Mouse (Mus musculus) induced T-regulatory cell, adult 2 months (primary cell): ENCODE results near the gene Stx17.

Source experiments
- DNase-seq: peaks from one replicate; pipeline ENCODE4 v3.0.0-alpha.2; 2012; ENCODE audit warnings: low read depth

Gene Stx17

GRCm38 (mm10) chr4:48124773-48125469 lies at the start of gene Stx17:
Stx17 (plus strand) TSS chr4:48124915.
- peak; percentile 95 for DNase-seq

- no peak for DNase-seq
These were observed 47.8 kb upstream of the Stx17 start for GRCm38 (mm10) chr4:48076693-48077471.

- DNase-seq: no peak
These were observed 46.5 kb upstream of the Stx17 start for GRCm38 (mm10) chr4:48078213-48078612.

GRCm38 (mm10) chr4:48079285-48080039 lies 45.3 kb upstream of the Stx17 start:
- no peak for DNase-seq

- DNase-seq: no peak
These were observed 41.3 kb upstream of the Stx17 start for GRCm38 (mm10) chr4:48083452-48083851.

- no peak for DNase-seq
These were observed 38.1 kb upstream of the Stx17 start for GRCm38 (mm10) chr4:48086609-48087008.

- DNase-seq: peak; percentile 28
These were observed 37.2 kb upstream of the Stx17 start for GRCm38 (mm10) chr4:48087497-48087896.

- DNase-seq: no peak
These were observed 31.5 kb upstream of the Stx17 start for GRCm38 (mm10) chr4:48093221-48093620.

- DNase-seq: no peak
These were observed 24.5 kb upstream of the Stx17 start for GRCm38 (mm10) chr4:48100217-48100616.

- DNase-seq: no peak
These were observed 22.7 kb upstream of the Stx17 start for GRCm38 (mm10) chr4:48101981-48102380.

- no peak for DNase-seq
These were observed 19.3 kb upstream of the Stx17 start for GRCm38 (mm10) chr4:48105387-48105786.

- DNase-seq: no peak
These were observed 17.6 kb upstream of the Stx17 start for GRCm38 (mm10) chr4:48107086-48107485.

- DNase-seq: no peak
These were observed 16.1 kb upstream of the Stx17 start for GRCm38 (mm10) chr4:48108591-48108990.

GRCm38 (mm10) chr4:48110331-48110730 lies 14.4 kb upstream of the Stx17 start:
- DNase-seq: no peak

- DNase-seq: peak; percentile 62
These were observed 8.5 kb upstream of the Stx17 start for GRCm38 (mm10) chr4:48116191-48116590.

- no peak for DNase-seq
These were observed 321 bp upstream of the Stx17 start for GRCm38 (mm10) chr4:48124416-48124772.

GRCm38 (mm10) chr4:48130314-48130713 lies 5.6 kb downstream of the Stx17 start:
- no peak for DNase-seq

GRCm38 (mm10) chr4:48131606-48132005 lies 6.9 kb downstream of the Stx17 start:
- DNase-seq: no peak

- no peak for DNase-seq
These were observed 8.0 kb downstream of the Stx17 start for GRCm38 (mm10) chr4:48132721-48133120.

- no peak for DNase-seq
These were observed 24.8 kb downstream of the Stx17 start for GRCm38 (mm10) chr4:48149492-48149891.

GRCm38 (mm10) chr4:48153229-48153628 lies 28.5 kb downstream of the Stx17 start:
- DNase-seq: no peak

- no peak for DNase-seq
These were observed 31.1 kb downstream of the Stx17 start for GRCm38 (mm10) chr4:48155864-48156263.

- DNase-seq: no peak
These were observed 35.7 kb downstream of the Stx17 start for GRCm38 (mm10) chr4:48160386-48160785.
